Mouse (Mus musculus): ENCODE measurements around the gene Izumo1r. TPM values are rescaled to one million over a fixed set of nuclear protein-coding genes. Genes with fewer than 3 reads are reported as not detected.

Gene Izumo1r
- total and polyA plus RNA-seq, 3 experiments: not detected

DNA sequence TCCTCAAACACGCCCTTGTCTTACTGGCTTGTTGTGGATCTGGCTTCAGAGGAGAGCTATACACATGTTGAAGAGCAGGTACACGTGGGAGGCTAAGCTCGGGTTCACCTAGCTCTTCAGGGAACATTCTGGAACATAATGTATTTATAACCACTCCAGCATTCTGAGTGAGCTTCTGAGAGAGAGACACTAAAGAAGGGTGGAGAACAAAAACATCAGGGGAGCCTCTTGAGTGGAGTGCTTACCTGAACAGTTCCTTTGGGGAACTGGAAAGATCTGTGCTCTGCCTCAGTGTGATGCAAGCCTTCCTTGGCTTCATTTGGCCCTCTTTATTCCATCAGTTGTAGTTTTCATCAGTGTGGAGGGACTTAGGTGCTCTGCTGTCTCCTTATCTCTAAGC is 35.9 kb upstream of the Izumo1r start:
- Histone ChIP-seq H3K27me3 (ENCODE audit: control insufficient read depth in 1 of 2, insufficient read depth in 2 of 2, low read length in 2 of 2) (peaks cover 28 to 49% of the 10 kb centered on the region in 2 experiments), H3K4me3 (ENCODE audit: control insufficient read depth in 1 of 2, insufficient read depth in 1 of 2, low read depth in 2 of 2, low read length in 2 of 2) (no peak overlapping the region), H3K9me3 (replicated peaks; ENCODE audit: insufficient read depth, low read length) (no peaks in the 10 kb centered on the region), H3K4me1 (ENCODE audit: control insufficient read depth in 1 of 2, insufficient read depth in 2 of 2, low read length in 2 of 2) (no peaks in the 10 kb centered on the region), H3K79me2 (ENCODE audit: control insufficient read depth, insufficient read depth, low read length, poor library complexity) (no peaks in the 10 kb centered on the region), H3K27ac (ENCODE audit: control insufficient read depth, low read depth, low read length) (no peak overlapping the region), H3K36me3 (ENCODE audit: control insufficient read depth in 1 of 2, insufficient read depth in 2 of 2, low read length in 2 of 2) (no peaks in the 10 kb centered on the region), H3K9ac (ENCODE audit: control insufficient read depth, low read depth, low read length, poor library complexity, severe bottlenecking) (no peak overlapping the region)
- TF ChIP-seq BHLHE40 (IDR thresholded peaks at IDR 0.05; ENCODE audit: borderline replicate concordance, low read depth, low read length) (no peak), MXI1 (IDR thresholded peaks at IDR 0.05; ENCODE audit: low read depth, low read length) (no peak), CTCF (IDR thresholded peaks at IDR 0.05 in 2 of 3, conservative IDR thresholded peaks at IDR 0.05 in 1 of 3; ENCODE audit: control insufficient read depth in 1 of 3, insufficient read depth in 1 of 3, low read depth in 2 of 3, low read length in 3 of 3, poor library complexity in 1 of 3, severe bottlenecking in 1 of 3) (no peak), ELF1 (IDR thresholded peaks at IDR 0.05; ENCODE audit: low read depth, low read length) (no peak), ZMIZ1 (IDR thresholded peaks at IDR 0.05; ENCODE audit: low read depth, low read length) (no peak), USF2 (IDR thresholded peaks at IDR 0.05; ENCODE audit: borderline replicate concordance in 1 of 2, insufficient read depth in 1 of 2, low read depth in 1 of 2, low read length in 2 of 2) (no peak), POLR2A (IDR thresholded peaks at IDR 0.05; ENCODE audit: control insufficient read depth in 1 of 2, insufficient read depth in 1 of 2, low read depth in 1 of 2, low read length in 2 of 2, poor library complexity in 1 of 2) (no peak), MAFK (IDR thresholded peaks at IDR 0.05; ENCODE audit: borderline replicate concordance, low read depth, low read length) (no peak), POLR2AphosphoS2 (IDR thresholded peaks at IDR 0.05; ENCODE audit: low read length) (no peak), KAT2A (conservative IDR thresholded peaks at IDR 0.05; ENCODE audit: low read depth, low read length) (no peak), NRF1 (IDR thresholded peaks at IDR 0.05; ENCODE audit: insufficient read depth, low read depth, low read length, poor library complexity, severe bottlenecking) (no peak), RCOR1 (IDR thresholded peaks at IDR 0.05; ENCODE audit: low read depth, low read length) (no peak), CHD2 (IDR thresholded peaks at IDR 0.05; ENCODE audit: low read length) (no peak), ZNF384 (IDR thresholded peaks at IDR 0.05; ENCODE audit: low read depth, low read length) (no peak), TCF12 (IDR thresholded peaks at IDR 0.05; ENCODE audit: low read depth, low read length) (no peak), MEF2A (IDR thresholded peaks at IDR 0.05; ENCODE audit: extremely low read depth, insufficient replicate concordance, low read depth, low read length, poor library complexity, severe bottlenecking) (no peak), CHD1 (IDR thresholded peaks at IDR 0.05; ENCODE audit: low read depth, low read length) (no peak), GABPA (IDR thresholded peaks at IDR 0.05; ENCODE audit: low read depth, low read length) (no peak), E2F4 (IDR thresholded peaks at IDR 0.05; ENCODE audit: borderline replicate concordance, low read depth, low read length) (no peak), TBP (IDR thresholded peaks at IDR 0.05; ENCODE audit: low read depth, low read length) (no peak)
- no peak for DNase-seq (ENCODE audit: low read depth, low spot score)

DNA sequence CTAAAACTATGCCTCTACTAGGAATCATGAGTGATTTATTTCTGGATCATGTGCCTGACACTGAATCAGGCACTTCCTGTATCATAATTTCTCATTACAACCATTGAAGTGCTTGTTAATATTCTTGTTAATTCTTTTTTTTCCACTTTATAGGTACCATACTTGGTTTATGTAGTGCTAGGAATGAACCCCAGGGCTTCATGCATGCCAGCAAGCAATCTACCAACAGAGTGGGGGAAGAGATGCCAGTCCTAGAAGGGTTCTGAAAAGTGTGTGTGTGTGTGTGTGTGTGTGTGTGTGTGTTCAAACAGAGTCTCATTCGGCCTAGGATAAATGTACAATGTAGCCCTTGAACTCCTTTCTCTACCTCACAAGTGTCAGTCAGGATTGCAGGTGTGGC is 33.6 kb upstream of the Izumo1r start:
- H3K4me1 ChIP-seq (ENCODE audit: control insufficient read depth in 1 of 2, insufficient read depth in 2 of 2, low read length in 2 of 2): no peaks in the 10 kb centered on the region
- H3K27ac ChIP-seq (ENCODE audit: control insufficient read depth, low read depth, low read length): no peak overlapping the region
- DNase-seq (ENCODE audit: low read depth, low spot score): no peak
- H3K9me3 ChIP-seq (replicated peaks; ENCODE audit: insufficient read depth, low read length): no peaks in the 10 kb centered on the region
- peaks cover 21 to 35% of the 10 kb centered on the region in 2 experiments for H3K27me3 ChIP-seq (ENCODE audit: control insufficient read depth in 1 of 2, insufficient read depth in 2 of 2, low read length in 2 of 2)
- no peak overlapping the region for H3K9ac ChIP-seq (ENCODE audit: control insufficient read depth, low read depth, low read length, poor library complexity, severe bottlenecking)
- no peak overlapping the region for H3K4me3 ChIP-seq (ENCODE audit: control insufficient read depth in 1 of 2, insufficient read depth in 1 of 2, low read depth in 2 of 2, low read length in 2 of 2)
- no peak for TF ChIP-seq JUND (IDR thresholded peaks at IDR 0.05; ENCODE audit: low read depth, low read length)
- no peak for TF ChIP-seq GABPA (IDR thresholded peaks at IDR 0.05; ENCODE audit: low read depth, low read length)
- no peak for TF ChIP-seq POLR2AphosphoS5 (IDR thresholded peaks at IDR 0.05; ENCODE audit: borderline replicate concordance, low read depth, low read length)
- no peak for TF ChIP-seq MYB (IDR thresholded peaks at IDR 0.05; ENCODE audit: low read depth, low read length)
- TF ChIP-seq POLR2A (IDR thresholded peaks at IDR 0.05; ENCODE audit: control insufficient read depth in 1 of 2, insufficient read depth in 1 of 2, low read depth in 1 of 2, low read length in 2 of 2, poor library complexity in 1 of 2): no peak
- no peak for TF ChIP-seq USF2 (IDR thresholded peaks at IDR 0.05; ENCODE audit: borderline replicate concordance in 1 of 2, insufficient read depth in 1 of 2, low read depth in 1 of 2, low read length in 2 of 2)
- no peaks in the 10 kb centered on the region for H3K79me2 ChIP-seq (ENCODE audit: control insufficient read depth, insufficient read depth, low read length, poor library complexity)
- no peaks in the 10 kb centered on the region for H3K36me3 ChIP-seq (ENCODE audit: control insufficient read depth in 1 of 2, insufficient read depth in 2 of 2, low read length in 2 of 2)

Data from MEL (cell line).